Mouse (Mus musculus) liver, embryonic 15.5 days (tissue): ENCODE data around the gene Lrriq1. TPM values are rescaled to one million over a fixed set of nuclear protein-coding genes. Genes with fewer than 3 reads are reported as not detected.

Experiments used
- ATAC-seq: fragments of 200-750 bp; cut with Nextera tagmentation; 2 replicates; pipeline ENCODE4 v1.8.0; 2017; ENCODE audit warnings: moderate number of reproducible peaks, mild to moderate bottlenecking, moderate library complexity; ENCODE audit not compliant: insufficient read depth
- H3K27ac ChIP-seq: fragments of 300-500 bp; sonication (generic); replicated peaks from 2 replicates; pipeline ENCODE4 v1.5.1; 2015; ENCODE audit warnings: mild to moderate bottlenecking, inconsistent platforms
- H3K27me3 ChIP-seq: fragments of 300-500 bp; sonication (generic); 2 replicates; pipeline ENCODE4 v1.6.1; 2015; ENCODE audit warnings: mild to moderate bottlenecking, inconsistent platforms
- H3K36me3 ChIP-seq: fragments of 300-500 bp; sonication (generic); replicated peaks from 2 replicates; pipeline ENCODE4 v1.6.1; 2015; ENCODE audit warnings: moderate library complexity, mild to moderate bottlenecking, inconsistent platforms
- H3K4me1 ChIP-seq: fragments of 300-500 bp; sonication (generic); replicated peaks from 2 replicates; pipeline ENCODE4 v1.6.1; 2015; ENCODE audit warnings: inconsistent platforms
- H3K4me2 ChIP-seq: fragments of 300-500 bp; sonication (generic); 2 replicates; pipeline ENCODE4 v1.6.1; 2015; ENCODE audit warnings: moderate library complexity, mild to moderate bottlenecking, inconsistent platforms
- H3K4me3 ChIP-seq: fragments of 300-500 bp; sonication (generic); replicated peaks from 2 replicates; pipeline ENCODE4 v1.5.1; 2015; ENCODE audit warnings: mild to moderate bottlenecking, inconsistent platforms
- H3K9ac ChIP-seq: fragments of 300-500 bp; sonication (generic); 2 replicates; pipeline ENCODE4 v1.6.1; 2015; ENCODE audit warnings: moderate library complexity, mild to moderate bottlenecking, inconsistent platforms
- H3K9me3 ChIP-seq: fragments of 300-500 bp; sonication (generic); replicated peaks from 2 replicates; pipeline ENCODE4 v1.6.1; 2016; ENCODE audit warnings: inconsistent platforms
- WGBS: fragments of 180-500 bp; shearing (Covaris S2); methylation state at CpG from one replicate; pipeline ENCODE4 v1.1.7; 2015; ENCODE audit warnings: mixed read lengths; ENCODE audit not compliant: insufficient replicate concordance; 5-methylcytosine and 5-hydroxymethylcytosine counted together
- polyA plus RNA-seq: library from polyadenylated mRNA; unstranded; fragments of >200 nt; fragmentation: Nextera tagmentation; extraction: Ambion mirVana; gene quantifications from 2 replicates; pipeline ENCODE4 v1.2.1, GENCODE M21; 2015

Gene Lrriq1
- polyA plus RNA-seq, 1 experiment from 2014 or later, result not detected

- ATAC-seq, result peak; percentile 34; the same call in 1 of the 2 replicates
- under 1% methylated on average over 50 of the region's 50 CpGs for WGBS
- no peak overlapping the region for H3K9ac ChIP-seq
- H3K9me3 ChIP-seq, result no peaks in the 10 kb centered on the region
- H3K4me3 ChIP-seq, result peak overlapping the region; percentile 25
- peaks cover 85% of the 10 kb centered on the region for H3K27me3 ChIP-seq
- H3K36me3 ChIP-seq, result no peaks in the 10 kb centered on the region
- peak overlapping the region; percentile 50 for H3K4me2 ChIP-seq
- H3K27ac ChIP-seq, result no peak overlapping the region
- H3K4me1 ChIP-seq, result peaks cover 6% of the 10 kb centered on the region; the same call in 1 of the 2 replicates
These were observed 207.6 kb downstream of the Lrriq1 start for GRCm38 (mm10) chr10:103028253-103029131.

DNA sequence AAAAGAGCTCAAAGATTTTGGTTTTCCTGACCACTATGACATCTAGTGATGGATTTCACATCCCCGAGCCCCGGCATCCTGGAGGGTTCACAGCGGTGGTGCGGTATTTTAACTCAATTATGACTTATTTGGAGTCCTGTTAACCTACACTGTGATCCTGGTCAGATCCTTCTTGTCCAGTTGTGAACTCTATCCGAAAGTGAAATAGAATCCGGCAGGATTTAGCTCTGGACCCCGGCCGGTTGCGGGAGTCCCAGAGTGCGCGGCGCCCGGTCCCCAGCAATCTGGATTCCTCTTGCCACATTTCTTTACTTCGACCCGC is 208.2 kb downstream of the Lrriq1 start:
- H3K4me1 ChIP-seq, result peaks cover 6% of the 10 kb centered on the region; the same call in 1 of the 2 replicates
- ATAC-seq, result no peak
- WGBS, result 2% methylated on average over 15 of the region's 15 CpGs
- H3K4me2 ChIP-seq, result peak overlapping the region; percentile 50
- no peak overlapping the region; the same call in 1 of the 2 replicates for H3K4me3 ChIP-seq
- H3K9ac ChIP-seq, result no peak overlapping the region
- no peak overlapping the region for H3K27ac ChIP-seq
- H3K9me3 ChIP-seq, result no peaks in the 10 kb centered on the region
- peaks cover 79% of the 10 kb centered on the region for H3K27me3 ChIP-seq
- no peaks in the 10 kb centered on the region for H3K36me3 ChIP-seq

DNA sequence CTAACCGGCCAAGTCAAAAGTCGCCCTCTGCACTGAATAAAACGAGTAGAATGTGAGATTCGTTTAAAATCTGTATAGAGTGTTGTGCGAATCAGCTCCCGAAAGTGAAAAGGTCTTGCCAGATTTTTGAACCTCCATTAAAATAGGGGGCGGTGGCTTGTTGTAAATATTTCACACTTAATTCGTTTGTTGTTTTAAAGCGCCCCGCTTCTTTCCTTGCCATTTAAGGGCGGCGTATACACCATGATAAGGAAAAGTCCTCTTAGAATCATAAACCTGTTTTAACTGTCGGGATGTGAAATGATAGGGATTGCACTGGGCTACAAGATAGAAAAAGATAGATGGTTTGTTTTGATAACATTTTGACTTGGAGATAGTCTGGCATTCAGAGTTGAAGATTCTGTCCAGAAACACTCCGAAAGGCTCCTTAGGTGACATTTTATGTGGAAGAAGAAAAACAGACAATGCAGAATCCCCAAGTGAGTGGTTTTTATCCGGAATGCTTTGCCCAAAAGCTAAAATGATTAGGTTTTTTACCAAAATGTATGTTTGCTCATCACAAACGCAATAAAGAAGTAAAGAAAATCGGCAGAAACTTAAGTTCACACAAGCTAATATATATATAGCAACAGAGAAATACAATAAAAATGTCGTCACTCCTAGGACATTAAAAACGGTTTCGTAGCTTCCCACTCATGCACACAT is 208.7 kb downstream of the Lrriq1 start:
- no peak overlapping the region for H3K4me3 ChIP-seq
- H3K36me3 ChIP-seq, result no peaks in the 10 kb centered on the region
- H3K4me2 ChIP-seq, result no peak overlapping the region
- no peak overlapping the region for H3K9ac ChIP-seq
- H3K9me3 ChIP-seq, result no peaks in the 10 kb centered on the region
- WGBS, result 1% methylated on average over 20 of the region's 20 CpGs
- H3K27ac ChIP-seq, result no peak overlapping the region
- H3K4me1 ChIP-seq, result peaks cover 6% of the 10 kb centered on the region; the same call in 1 of the 2 replicates
- H3K27me3 ChIP-seq, result peaks cover 74% of the 10 kb centered on the region
- no peak for ATAC-seq

- WGBS, result under 1% methylated on average over 17 of the region's 17 CpGs
- Histone ChIP-seq H3K27me3 (peaks cover 68% of the 10 kb centered on the region), H3K4me1 (peaks cover 6% of the 10 kb centered on the region; the same call in 1 of the 2 replicates), H3K4me2 (no peak overlapping the region), H3K9me3 (no peaks in the 10 kb centered on the region), H3K27ac (no peak overlapping the region), H3K4me3 (no peak overlapping the region), H3K36me3 (no peaks in the 10 kb centered on the region), H3K9ac (no peak overlapping the region)
- ATAC-seq, result no peak
These were observed 209.4 kb downstream of the Lrriq1 start for GRCm38 (mm10) chr10:103026636-103027225.

DNA sequence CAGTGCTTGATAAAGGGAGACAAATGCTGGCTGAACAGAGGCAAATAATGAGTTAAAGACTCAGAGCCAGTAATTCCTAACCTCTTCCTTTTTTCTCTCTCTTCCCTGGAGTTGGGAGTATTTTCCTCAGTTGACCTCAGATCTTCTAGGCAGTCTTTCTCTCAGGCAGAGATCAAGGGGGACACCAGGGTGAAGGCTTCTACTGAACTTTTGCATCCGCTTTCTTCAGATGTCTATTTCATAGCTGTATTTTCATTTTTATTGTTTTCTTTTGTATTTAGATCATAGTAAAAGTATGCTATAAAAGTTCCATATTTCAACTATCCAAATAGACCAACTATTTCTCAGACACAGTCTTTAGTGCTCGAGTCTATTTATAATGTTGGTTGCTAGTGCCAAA is 233.6 kb downstream of the Lrriq1 start:
- H3K9me3 ChIP-seq, result no peaks in the 10 kb centered on the region
- no peaks in the 10 kb centered on the region for H3K27me3 ChIP-seq
- no peak overlapping the region for H3K4me3 ChIP-seq
- H3K4me2 ChIP-seq, result no peak overlapping the region
- no peaks in the 10 kb centered on the region for H3K4me1 ChIP-seq
- H3K9ac ChIP-seq, result no peak overlapping the region
- H3K27ac ChIP-seq, result no peak overlapping the region
- no peak for ATAC-seq
- 57% methylated on average over 2 of the region's 2 CpGs for WGBS
- H3K36me3 ChIP-seq, result no peaks in the 10 kb centered on the region

GRCm38 (mm10) chr10:103000902-103001301 is 235.2 kb downstream of the Lrriq1 start:
- ATAC-seq, result no peak
- 20% methylated on average over 8 of the region's 8 CpGs for WGBS
- H3K9ac ChIP-seq, result no peak overlapping the region
- no peaks in the 10 kb centered on the region for H3K27me3 ChIP-seq
- no peak overlapping the region for H3K4me3 ChIP-seq
- H3K27ac ChIP-seq, result no peak overlapping the region
- H3K4me2 ChIP-seq, result no peak overlapping the region
- H3K9me3 ChIP-seq, result no peaks in the 10 kb centered on the region
- no peaks in the 10 kb centered on the region for H3K36me3 ChIP-seq
- H3K4me1 ChIP-seq, result no peaks in the 10 kb centered on the region

DNA sequence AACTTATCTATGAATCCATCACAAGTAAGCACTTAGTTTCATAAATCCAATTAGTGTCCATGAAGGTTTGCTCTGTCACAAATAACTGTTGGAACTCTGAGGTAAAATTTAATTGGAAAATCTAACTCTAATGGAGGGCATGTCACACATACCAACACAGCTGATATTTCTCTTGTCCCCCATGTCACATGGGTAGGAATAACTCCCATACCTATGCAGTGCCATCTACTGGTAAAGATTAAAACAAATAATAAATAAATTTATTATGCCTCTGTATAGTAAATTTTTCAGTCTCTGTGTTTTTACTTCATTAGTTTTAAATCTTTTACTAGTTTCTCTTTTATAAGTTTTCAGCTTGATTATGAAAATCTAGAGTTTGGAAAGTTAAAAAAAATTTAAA is 236.5 kb downstream of the Lrriq1 start:
- Histone ChIP-seq H3K9me3 (no peaks in the 10 kb centered on the region), H3K27me3 (no peaks in the 10 kb centered on the region), H3K9ac (no peak overlapping the region), H3K27ac (no peak overlapping the region), H3K36me3 (no peaks in the 10 kb centered on the region), H3K4me3 (no peak overlapping the region), H3K4me1 (no peaks in the 10 kb centered on the region), H3K4me2 (no peak overlapping the region)
- no peak for ATAC-seq

Other genes starting within 250 kb of the Lrriq1 start
- gene Alx1, start 206.1 kb downstream of the Lrriq1 start, polyA plus RNA-seq, result 0.09 and 0.12 TPM in 2 replicates
- gene Slc6a15, start 131.5 kb upstream of the Lrriq1 start, polyA plus RNA-seq, result 0.07 and 0.12 TPM in 2 replicates